Mouse (Mus musculus): ENCODE data around the gene Adm.
"Not testable (repeated sequence)": the region's sequence is repeated elsewhere in the genome, so short reads cannot be mapped to it uniquely, and the experiment has no call there.

Adm gene

GRCm38 (mm10) chr7:110628611-110629354 is 1.3 kb downstream of the Adm start:
- DNase-seq (ENCODE audit: low read depth), result no peak

GRCm38 (mm10) chr7:110629892-110630666 is 2.6 kb downstream of the Adm start:
- peak; percentile 88 for DNase-seq (ENCODE audit: low read depth)

DNA sequence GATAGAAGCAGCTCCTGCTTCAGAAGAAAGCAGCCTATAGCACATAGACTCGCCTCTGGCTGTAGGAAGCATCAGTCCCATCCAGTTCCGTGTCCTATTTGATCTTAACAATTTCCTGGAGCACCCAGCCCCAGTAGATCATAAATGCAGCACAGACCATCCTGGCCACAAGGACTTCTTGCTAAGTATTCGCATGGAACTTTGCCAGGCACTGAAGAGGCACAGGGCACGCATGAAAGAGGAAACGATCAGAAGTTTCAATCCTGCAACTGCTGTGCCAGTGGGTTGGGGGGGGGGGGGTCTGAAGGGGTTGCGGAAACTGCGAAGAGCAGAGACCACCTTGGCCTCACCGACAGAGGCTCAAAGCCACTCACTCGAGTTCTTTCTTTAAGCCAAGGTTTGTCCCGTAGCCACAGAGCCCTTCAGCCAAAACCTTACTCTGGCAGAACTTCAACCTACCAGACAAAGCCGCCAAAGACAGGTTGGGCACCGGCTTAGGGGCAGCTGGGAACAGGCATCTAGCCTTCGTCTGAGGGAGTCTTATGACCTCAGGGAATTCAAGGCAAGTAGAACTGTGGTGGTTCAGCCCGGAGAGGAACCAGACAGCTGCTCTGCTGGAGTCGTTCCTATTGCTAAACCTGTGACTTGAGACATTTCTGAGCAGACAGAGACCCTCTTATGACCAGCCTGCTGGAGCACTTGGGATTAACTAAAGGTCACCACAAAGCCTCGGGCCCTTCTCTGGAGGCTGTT is 3.9 kb downstream of the Adm start:
- no peak for DNase-seq (ENCODE audit: low read depth)

DNA sequence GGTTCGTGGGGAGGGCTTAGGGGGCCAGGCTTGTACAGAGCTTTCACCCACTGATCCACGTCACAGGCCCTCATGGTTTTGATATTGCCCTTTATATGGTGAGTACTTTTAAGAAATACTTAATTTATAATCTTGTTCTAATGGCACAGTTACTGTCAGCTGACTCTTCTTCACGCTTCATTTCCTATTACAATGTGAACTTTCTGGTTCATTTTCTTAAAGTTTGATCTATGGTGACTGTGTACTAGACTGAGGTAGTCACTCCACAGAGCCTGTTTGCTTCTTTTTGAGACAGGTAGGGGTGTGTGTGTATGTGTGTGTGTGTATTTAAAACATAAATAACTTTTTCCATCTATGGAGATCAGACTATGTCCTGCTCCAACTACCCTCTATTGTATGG is 8.5 kb downstream of the Adm start:
- DNase-seq (ENCODE audit: low read depth), result no peak

DNA sequence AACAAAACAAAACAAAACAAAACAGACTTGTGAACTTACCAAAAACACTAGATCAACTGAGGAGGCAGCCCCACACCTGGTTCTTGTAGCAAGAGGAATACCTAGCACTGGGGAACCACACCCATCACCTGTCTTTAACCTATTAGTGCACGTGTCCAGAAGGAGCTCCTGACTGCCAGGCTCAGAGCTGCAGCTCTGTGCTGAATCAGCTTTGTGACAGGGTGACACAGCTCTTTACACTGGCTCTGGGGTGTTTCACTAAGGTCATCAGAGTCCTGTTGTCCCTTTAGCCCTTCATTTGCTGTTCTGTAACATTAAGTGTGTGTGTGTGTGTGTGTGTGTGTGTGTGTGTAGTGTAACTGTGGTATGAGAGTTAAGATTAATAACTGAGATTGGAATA is 9.1 kb downstream of the Adm start:
- DNase-seq (ENCODE audit: low read depth), result no peak

GRCm38 (mm10) chr7:110638305-110639110 is 11.0 kb downstream of the Adm start:
- no peak for DNase-seq (ENCODE audit: low read depth)

DNA sequence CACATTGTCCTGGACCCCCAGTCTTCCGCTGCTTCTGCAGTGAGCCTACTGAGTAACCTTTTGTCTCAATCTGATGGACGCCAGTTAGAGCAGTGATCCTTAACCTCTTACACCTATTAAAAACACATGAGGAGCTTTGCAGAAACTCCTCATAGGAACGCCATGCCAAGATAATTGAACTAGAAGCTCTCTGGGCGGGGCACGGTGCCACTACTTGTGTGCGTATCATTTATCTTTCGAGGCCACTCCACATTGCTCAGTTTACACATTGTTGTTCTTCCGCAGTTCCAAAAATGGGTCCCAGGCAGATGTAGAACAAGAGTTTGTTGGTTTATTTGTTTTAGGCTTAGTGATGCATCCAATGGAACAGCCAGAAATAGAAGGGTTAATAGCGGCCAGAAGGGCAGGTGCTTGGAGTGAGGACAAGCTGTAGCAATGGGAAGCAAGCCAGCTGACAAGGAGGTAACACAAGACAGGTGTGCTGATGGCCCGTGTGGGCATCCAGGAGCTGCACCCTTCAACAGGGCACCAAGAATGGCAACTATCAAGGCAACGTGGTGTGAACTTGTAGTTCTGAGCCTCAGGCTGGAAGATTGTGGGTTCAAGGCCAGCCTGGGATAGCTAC is 11.9 kb downstream of the Adm start:
- no peak for DNase-seq (ENCODE audit: low read depth)

- not testable (repeated sequence) for DNase-seq (ENCODE audit: low read depth)
These were observed 12.5 kb downstream of the Adm start for GRCm38 (mm10) chr7:110639958-110640357.

GRCm38 (mm10) chr7:110645311-110645710 is 17.9 kb downstream of the Adm start:
- peak; percentile 73 for DNase-seq (ENCODE audit: low read depth)

- DNase-seq (ENCODE audit: low read depth), result peak; percentile 17
These were observed 18.4 kb downstream of the Adm start for GRCm38 (mm10) chr7:110645859-110646258.

- DNase-seq (ENCODE audit: low read depth), result no peak
These were observed 19.3 kb downstream of the Adm start for GRCm38 (mm10) chr7:110646611-110647407.

DNA sequence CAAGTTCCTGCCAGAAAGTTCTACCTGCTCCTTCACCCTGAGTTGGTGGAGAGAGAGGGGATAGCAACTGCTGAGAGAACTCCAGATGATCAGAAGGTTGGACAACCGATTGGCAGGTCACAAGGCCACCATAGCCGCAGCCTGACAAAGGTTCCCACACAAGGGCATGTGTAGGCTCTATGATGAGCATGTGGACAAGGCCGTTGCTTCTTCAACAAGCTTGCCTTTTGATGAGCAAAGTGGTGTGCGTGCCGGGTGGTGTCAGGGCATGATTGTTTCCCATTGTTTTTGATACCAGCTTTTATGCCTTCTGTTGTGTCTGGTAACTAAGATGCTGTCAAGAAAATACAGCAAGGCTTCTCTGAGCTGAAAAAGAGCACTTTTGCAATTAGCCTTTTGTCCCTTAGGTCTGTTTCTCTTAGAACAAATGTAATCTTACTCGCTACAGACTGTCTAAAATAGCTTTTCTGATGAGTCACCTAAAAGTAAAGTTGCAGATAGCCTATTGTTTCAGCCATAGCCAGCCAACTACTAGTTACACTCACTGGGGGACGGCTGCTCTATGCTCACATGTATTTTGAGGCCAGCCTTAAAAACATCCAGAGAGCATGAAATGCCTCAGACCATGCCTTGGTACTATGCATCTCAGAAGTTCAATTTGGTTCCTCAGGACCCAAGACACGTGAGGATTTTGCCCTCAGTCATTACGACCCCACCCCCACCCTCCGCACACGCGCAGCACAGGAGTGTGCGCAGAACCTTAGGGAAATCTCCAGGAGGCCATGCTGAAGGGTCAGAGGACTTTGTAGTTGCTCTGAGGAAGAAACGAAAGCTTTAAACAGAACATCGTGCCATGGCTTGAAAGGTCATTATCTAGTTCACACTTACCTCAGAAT is 20.3 kb downstream of the Adm start:
- DNase-seq (ENCODE audit: low read depth), result no peak

GRCm38 (mm10) chr7:110648455-110649085 is 21.1 kb downstream of the Adm start:
- no peak for DNase-seq (ENCODE audit: low read depth)

- no peak for DNase-seq (ENCODE audit: low read depth)
These were observed 21.9 kb downstream of the Adm start for GRCm38 (mm10) chr7:110649133-110649987.

DNA sequence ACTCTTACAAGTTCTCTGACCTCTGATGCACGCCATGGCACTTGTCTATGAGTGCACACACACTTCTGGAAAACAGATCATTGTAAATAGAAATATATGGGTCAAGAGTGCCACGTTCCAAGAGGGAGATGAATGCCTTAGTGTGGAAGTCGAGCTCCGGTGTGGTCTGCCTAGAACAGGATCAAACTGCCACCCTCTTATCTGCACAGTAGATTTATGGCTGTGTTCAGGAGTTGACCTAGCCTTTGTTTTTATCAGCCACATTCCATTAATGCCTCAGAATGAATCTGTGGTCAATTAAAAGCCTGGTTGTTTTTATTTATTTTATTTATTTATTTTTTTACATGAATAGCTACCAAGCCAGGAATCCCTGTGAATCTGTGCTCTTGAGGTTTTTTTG is 23.0 kb downstream of the Adm start:
- no peak for DNase-seq (ENCODE audit: low read depth)

DNA sequence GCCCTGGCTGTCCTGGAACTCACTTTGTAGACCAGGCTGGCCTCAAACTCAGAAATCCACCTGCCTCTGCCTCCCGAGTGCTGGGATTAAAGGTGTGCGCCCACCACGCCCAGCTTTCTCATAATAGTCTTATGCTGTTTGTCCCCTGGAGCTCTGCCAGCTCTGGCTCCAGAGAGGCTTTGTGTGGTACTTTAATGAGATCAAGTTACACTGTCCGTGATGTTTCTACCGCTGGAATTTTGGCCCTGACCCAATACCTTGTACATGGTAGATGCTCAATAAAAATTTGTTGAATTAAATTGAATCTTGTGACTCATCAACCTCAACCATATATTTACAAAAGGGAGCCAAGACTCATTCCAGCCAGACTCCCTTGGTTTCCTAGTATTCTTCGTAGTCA is 23.6 kb downstream of the Adm start:
- peak; percentile 15 for DNase-seq (ENCODE audit: low read depth)

DNA sequence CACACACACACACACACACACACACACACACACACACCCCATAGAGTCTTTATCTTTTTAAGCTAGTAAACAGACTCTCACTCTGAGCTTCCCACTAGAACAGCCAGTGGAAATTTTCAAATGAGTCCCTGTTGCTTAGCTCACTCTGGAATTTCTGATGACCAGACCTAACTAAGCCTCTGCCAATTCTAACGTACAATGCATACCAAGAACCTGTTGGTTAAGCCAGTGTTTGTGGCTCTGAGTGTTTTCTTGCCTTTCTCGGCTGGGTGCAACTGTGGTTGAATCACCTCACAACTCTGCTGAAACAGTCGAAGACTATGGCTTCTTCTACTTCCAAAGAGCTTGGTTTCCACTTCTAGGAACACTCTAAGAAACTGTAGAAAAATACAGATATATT is 27.8 kb downstream of the Adm start:
- no peak for DNase-seq (ENCODE audit: low read depth)

DNA sequence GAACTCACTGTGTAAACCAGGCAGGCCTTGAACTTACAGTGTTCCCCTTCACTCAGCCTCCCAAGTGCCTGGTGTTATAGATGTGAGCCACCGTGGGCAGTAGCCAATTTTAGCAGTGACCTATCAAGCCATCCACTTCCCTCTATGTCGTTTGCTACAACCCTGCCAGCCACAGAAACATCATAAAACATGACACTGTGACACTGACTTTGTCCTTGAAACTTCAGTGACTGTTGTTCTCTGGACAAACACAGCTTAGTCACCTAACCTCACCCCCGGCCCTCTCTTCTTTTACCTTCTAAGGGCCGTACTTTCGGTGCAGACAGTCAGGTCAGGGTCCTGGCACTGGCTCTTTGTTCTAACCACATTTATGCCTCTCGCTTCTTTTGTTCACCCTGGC is 28.5 kb downstream of the Adm start:
- peak; percentile 23 for DNase-seq (ENCODE audit: low read depth)

Measured in 416B (cell line).